Mouse (Mus musculus) left cerebral cortex, adult 2 months (tissue): ENCODE results near the gene Traf2. TPM values are rescaled to one million over a fixed set of nuclear protein-coding genes. Genes with fewer than 3 reads are reported as not detected.
"Not testable (repeated sequence)": the region's sequence is repeated elsewhere in the genome, so short reads cannot be mapped to it uniquely, and the experiment has no call there.

Experiments used
- DNase-seq, 2 experiments: peaks; one replicate each; pipeline ENCODE4 v3.0.0; 2021 to 2022; ENCODE audit warnings: low spot score in 2 of 2, mixed read lengths in 1 of 2; ENCODE audit errors: extremely low spot score in 1 of 2
- H3K27ac ChIP-seq: fragments of 200-600 bp; 2 replicates; pipeline ENCODE4 v1.8.1; 2022
- H3K4me3 ChIP-seq: fragments of 200-600 bp; 2 replicates; pipeline ENCODE4 v1.8.1; 2022
- CTCF ChIP-seq: fragments of 200-600 bp; IDR thresholded peaks from 2 replicates; pipeline ENCODE4 v1.8.1; 2022; ENCODE audit warnings: antibody characterized with exemption, mild to moderate bottlenecking, moderate library complexity
- intact Hi-C: fragments of 180-260 bp; cut with DNase I; formaldehyde crosslinking; loops from one replicate; pipeline ENCODE4 v1.15.1; 2025
- total RNA-seq, 2 experiments: library from RNA; stranded (reverse); gene quantifications; 2 replicates each; pipeline ENCODE4 v1.2.3; 2021

The Traf2 gene
- total RNA-seq, 2 experiments from 2014 or later: 10.4 to 11.0 TPM

DNA sequence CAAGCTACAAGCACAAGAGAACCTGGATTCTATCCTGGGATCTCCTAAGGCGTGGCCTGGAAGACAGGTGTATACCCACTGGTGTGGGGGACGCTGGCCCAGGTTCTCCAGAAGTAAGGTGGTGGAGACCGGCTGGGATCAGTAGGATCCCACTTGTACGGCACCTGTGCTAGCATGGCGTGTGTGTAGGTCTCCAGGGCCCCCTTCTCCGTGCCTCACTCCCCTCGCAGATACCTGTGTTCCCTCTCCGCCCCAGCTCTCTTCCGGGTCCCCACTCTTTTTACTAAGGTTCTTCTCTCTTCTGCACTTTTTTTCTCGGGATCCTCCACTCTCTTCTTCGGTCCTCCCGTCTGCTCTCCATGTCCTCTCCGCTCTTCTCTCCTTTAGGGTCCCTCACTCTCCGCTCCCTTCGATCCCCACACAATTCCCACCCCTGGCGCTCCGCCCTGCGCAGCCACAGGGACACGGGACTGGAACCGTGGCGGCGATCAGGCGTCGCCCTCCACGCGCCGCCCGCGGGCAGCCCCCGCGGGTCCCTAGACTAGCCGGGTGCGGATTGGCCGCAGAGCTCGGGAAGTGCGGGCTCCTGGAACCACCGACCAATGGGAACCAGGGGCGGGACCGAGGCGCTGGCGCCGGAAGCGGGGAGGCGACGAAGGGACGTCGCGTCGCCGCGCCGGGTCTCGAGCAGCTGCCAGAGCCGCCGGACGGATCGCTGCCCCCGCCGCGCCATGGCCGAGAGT is 10.7 kb upstream of the Traf2 start, which contains the start of gene Edf1:
Gene Edf1, plus strand, starts transcription at position 627 of the 743 bp plus-strand sequence.
- H3K4me3 ChIP-seq: peak within 1 kb of the TSS; percentile 72
- intact Hi-C loops: no loop called here
- TF ChIP-seq CTCF: no peak
- peak within 1 kb of the TSS; percentile 90 for H3K27ac ChIP-seq
- peak; percentile 95 to 97 for DNase-seq

DNA sequence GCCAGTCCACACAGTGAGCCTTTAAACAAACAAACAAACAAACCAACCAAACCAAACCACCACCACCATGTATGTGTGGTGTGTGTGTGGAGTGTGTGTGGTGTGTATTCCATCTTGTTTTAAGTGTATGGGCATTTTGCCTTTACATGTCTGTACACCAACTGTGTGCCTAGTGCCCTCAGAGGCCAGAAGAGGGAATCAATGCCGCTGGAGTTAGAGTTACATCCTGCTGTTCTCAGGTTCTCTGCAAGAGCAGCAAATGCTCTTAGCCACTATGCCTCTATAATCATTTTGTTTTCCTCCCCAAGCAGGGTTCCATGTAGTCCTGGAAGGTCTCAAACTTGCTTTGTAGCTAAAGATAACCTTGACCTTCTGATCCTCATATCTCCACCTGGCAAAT is 9.6 kb upstream of the Traf2 start:
- intact Hi-C loops: no loop called here
- no peak for DNase-seq
- Histone ChIP-seq H3K4me3 (no peak overlapping the region), H3K27ac (no peak overlapping the region)
- TF ChIP-seq CTCF: no peak

DNA sequence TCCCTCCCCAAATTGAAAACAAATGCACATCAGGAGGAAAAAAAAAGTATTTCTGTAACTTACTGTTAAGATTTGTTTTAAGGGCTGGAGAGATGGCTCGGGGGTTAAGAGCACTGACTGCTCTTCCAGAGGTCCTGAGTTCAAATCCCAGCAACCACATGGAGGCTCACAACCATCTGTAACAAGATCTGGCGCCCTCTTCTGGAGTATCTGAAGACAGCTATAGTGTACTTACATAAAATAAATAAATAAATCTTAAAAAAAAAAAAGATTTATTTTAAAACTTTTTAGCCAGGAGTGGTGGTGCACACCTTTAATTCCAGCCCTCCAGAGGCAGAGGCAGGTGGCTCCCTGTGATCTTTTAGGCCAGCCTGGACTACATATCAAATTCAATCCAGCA is 8.7 kb upstream of the Traf2 start:
- intact Hi-C loops, DNase-seq, H3K27ac ChIP-seq, H3K4me3 ChIP-seq: not testable (repeated sequence)
- TF ChIP-seq CTCF: peak; percentile 46

DNA sequence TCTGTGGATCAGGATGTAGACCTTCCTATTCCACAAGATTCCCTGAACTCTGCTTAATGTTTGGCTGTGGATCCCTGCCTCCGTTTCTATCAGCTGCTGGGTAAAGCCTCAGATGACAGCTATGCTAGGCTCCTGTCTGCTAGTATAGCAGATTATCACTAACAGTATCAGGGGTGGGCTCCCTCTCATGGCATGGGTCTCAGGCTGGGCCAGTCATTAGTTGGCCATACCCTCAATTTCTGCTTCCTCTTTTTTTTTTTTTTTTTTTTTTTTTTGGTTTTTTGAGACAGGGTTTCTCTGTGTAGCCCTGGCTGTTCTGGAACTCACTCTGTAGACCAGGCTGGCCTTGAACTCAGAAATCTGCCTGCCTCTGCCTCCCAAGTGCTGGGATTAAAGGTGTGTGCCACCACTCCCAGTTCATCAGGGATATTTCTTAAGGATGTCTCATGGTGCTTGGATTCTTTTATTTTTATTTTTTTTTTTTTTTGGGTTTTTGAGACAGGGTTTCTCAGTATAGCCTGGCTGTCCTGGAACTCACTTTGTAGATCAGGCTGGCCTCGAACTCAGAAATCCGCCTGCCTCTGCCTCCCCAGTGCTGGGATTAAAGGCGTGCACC is 6.5 kb upstream of the Traf2 start:
- intact Hi-C loops: loop anchor here (2.0 kb wide), 1 partner anchor 126 kb away; no protein-coding TSS in a partner anchor
- DNase-seq: not testable (repeated sequence)

DNA sequence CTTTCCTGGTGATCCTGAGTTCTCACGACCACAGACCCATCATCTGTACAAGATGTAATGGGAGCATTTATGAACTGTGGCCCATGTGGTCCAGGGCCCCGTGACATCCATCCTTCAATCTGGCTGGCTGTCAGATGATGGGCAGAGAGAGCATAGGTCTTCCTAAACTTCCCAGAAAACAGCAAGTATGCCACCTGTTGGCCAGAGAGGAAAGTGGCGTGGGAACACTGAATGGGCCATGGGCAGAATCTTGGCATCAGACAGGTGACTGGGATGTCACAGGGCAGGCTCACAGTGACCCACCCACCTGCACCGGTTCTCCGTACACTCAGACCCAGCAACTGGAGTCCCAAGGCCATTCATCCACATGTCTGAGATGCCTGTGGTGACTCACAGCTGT is 4.4 kb upstream of the Traf2 start:
- intact Hi-C loops: no loop called here
- Histone ChIP-seq H3K4me3 (no peak overlapping the region), H3K27ac (no peak overlapping the region)
- DNase-seq: no peak
- peak; percentile 72 for TF ChIP-seq CTCF

More for the DNA sequence above, 6.5 kb upstream of the Traf2 start:
- H3K4me3 ChIP-seq, H3K27ac ChIP-seq: not testable (repeated sequence)

DNA sequence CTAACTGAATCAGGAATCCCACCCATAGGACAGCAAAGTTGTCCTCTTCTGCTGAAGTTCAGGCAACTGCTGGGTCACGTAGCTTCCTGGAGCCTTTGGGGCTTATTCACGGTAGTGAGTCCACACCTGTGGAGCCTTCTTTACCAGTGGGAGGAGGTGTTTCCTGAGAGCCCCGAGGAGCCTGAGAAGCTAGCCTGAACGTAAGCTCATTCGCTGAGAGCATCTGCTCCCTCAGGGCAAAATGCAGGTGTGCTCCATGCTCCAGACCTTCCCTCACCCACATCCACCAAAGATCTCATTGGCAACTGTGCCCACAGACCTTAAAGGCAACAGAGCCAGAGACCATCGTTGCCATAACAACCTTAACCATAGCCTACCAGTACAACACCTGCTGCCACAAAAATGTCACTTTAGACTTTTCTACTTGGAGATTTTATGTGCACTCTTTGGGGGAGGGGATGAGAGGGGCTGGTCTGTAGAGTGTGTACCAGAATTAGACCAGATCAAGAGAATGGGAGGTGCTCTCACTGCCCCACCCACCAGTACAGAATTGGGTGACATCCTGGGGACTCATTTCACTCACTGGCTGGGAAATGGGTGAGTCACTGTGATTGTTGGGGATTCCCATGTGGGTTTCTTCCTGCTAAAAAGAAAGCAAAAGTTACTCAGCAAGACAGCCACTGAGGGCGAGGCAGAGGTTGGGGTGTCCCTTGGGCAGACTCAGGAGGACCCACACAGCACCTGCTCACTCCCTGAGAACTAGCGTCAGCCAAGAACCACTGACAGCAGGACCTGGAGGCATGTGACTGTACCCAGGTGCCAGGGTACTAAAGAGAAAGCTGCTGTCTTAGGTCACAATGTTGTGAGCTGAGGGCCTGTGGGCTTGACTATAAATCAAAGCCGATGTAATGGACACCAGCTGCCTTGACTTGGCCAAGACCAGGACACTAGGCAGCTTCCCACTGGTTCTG is 2.6 kb upstream of the Traf2 start:
- TF ChIP-seq CTCF: no peak
- no peak overlapping the region for H3K27ac ChIP-seq
- no peak for DNase-seq
- H3K4me3 ChIP-seq: no peak overlapping the region
- intact Hi-C loops: loop anchor here (5.0 kb wide), 1 partner anchor 33 kb away; the partner anchor contains the start of gene Ajm1

DNA sequence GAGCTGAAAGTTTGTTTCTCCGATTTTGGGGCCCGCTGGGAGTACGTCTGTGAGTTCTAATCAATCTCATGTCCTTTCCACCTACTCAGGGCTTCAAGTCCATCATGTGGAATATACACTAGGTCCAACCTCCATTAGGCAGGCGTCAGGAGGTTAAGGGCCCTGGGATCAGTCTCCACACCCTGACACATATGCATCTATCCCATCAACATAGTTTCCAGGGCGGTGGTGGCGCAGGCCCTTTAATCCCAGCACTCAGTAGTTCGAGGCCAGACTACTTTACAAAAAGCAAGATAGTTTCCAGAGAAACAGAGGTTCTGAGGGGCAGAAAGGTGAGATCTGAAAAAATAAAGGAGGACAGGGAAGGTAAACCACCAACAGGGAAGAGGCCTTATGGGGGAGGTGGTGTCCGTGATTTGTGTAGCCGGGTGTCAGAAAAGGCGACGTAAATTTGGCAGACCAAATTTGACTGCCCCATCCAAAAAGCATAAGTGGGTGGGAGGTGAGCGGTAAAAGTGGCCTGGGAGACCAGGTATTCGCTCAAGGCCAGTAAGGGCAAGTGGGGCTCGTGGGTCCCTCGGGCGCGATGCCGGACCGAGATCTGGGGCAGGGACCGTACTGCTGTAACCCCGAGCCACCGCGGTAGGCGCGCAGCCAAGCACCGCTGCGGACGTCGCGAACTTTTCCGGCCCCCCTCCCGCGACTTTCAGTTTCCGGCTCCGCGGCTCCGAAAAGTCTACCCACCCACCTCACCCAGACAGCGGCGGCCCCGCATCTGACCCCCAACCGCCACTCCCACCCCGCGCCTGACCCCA is 537 bp downstream of the Traf2 start:
- intact Hi-C loops: loop anchor here (5.0 kb wide), 1 partner anchor 36 kb away; the partner anchor contains the start of gene Ajm1
- no peak for TF ChIP-seq CTCF
- H3K4me3 ChIP-seq: peak overlapping the region; percentile 86
- no peak for DNase-seq
- peak overlapping the region; percentile 78 for H3K27ac ChIP-seq

DNA sequence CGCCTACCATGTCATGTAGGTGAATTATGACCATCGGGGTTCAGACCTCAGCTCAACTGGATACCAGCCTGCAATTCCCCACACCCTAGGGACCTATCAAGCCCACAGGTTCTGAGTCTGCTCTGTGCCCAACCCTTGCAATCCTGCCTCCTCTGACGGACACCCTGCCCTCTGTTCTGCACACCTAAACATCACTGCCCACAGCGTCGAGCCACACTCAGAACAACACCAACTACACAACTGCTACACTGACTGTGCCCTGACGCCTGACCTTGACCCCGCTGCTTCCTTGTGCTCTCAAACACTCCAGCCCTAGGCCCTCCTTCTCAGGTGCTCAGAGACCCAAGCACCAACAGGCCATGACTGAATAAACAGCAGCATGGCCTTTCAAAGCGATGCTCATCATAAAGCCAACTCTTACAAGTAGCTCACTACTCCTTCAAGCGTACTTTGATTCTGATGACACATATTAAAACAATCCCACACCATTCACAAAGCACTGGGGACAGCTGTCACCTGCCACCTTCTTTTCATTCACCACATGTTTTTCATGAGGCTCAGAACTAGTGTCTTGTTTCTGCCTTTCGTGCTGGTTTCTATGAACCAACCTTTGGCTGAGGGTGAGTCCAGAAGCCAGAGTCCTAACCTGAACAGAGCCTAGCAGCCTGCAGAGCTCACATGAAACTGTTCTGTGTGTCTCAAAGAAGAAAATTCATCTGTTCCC is 4.9 kb downstream of the Traf2 start:
- TF ChIP-seq CTCF: no peak
- no peak for DNase-seq
- intact Hi-C loops: loop anchor here (5.0 kb wide), 1 partner anchor 35 kb away; no protein-coding TSS in a partner anchor
- H3K4me3 ChIP-seq: no peak overlapping the region
- H3K27ac ChIP-seq: no peak overlapping the region

DNA sequence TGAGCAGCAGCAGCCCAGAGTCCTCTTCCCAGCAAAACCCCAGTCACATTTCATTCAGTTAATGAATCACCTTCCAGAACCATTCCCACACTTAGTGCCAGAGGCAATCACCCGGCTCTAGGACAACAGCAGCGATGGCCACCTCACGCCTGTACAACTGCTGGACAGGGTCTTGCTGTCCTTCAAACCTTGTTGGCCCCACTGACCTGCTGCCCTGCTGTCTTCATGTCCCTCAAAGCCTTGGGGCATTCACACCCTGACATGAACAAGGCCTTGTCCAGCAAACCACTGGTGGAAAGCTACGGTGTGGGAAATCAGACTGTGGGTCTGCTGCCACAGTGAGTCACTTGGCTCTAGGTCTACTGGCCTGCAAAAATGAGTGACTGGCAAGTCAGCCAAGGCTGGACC is 6.2 kb downstream of the Traf2 start:
- no peak for DNase-seq
- intact Hi-C loops: loop anchor here (5.0 kb wide), 1 partner anchor 33 kb away; no protein-coding TSS in a partner anchor
- Histone ChIP-seq H3K27ac (no peak overlapping the region), H3K4me3 (no peak overlapping the region)
- TF ChIP-seq CTCF: no peak

DNA sequence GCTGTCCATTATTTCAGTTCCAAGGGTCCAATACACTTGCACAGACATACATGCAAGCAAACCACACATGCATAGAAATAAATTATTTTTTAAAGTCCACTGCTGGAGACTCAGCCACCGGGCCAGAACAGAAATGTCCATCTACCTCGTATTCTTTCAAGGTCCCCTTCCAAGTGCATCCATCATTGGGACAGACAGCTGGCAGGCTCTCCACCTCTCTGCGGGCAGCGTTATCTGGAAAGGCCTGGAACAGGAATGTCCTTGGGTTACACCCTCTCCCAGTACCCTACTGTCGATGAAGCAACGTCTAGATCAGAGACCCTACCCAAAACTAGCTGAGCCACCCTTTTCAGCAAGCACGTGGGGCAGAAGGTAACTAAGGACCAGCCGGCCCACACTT is 10.2 kb downstream of the Traf2 start:
- intact Hi-C loops: no loop called here
- no peak for DNase-seq
- H3K4me3 ChIP-seq: no peak overlapping the region
- no peak for TF ChIP-seq CTCF
- H3K27ac ChIP-seq: no peak overlapping the region
